Mouse (Mus musculus): ENCODE measurements around the gene Olfr979. TPM values are rescaled to one million over a fixed set of nuclear protein-coding genes. Genes with fewer than 3 reads are reported as not detected.
"Not testable (repeated sequence)": the region's sequence is repeated elsewhere in the genome, so short reads cannot be mapped to it uniquely, and the experiment has no call there.

Olfr979 gene
- total RNA-seq (2021): not detected
- long read RNA-seq, experiment 1: 0 reads
- long read RNA-seq, experiment 2: 0 reads

GRCm38 (mm10) chr9:40003365-40003764, at the start of gene Olfr979:
Olfr979 (minus strand) TSS chr9:40003465.
- intact Hi-C loops (cut with DNase I; ENCODE audit: low total_unique reads): no loop called here
- no peak for DNase-seq

DNA sequence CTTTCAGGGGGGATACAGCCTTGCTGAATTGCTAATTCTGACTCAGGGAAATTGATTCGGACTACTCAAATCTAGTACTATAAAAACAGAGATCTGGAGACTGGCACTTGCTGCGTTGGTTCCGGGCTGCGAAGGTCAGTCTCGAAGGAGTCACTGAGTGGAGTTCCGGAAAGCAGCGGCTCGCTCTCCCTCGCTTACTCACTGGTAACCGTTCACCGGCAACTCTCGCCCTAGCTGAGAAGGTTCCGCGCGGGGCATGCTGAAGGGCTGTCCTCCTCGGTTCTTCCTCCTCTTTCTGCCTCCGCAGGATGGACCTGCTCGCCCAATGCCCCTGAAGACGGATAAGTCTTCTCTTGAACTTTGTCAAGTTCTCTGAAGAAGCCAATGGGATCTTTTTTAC, 46.9 kb upstream of the Olfr979 start:
- no peak for DNase-seq
- intact Hi-C loops (cut with DNase I; ENCODE audit: low total_unique reads): no loop called here

DNA sequence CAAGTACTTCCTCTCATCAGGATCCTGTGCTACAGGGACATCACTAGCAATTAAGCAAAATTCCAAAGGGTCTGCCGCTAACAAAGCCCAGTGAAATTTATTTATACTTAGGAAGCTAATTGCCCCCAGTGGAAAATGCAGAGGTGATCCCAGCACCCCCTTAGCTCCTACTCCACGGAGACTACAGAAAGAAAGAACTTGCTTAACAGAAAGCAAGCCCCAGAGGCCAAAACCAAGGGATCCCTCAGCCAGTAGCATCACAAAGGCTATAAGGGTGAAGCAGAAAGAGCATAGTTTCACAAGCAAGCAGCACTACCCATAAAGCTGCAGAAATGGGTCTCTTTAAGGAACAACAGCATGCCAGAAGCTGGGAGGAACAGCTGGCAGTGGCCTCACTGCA, 17.9 kb upstream of the Olfr979 start, which contains the start of gene Olfr981:
TSS of gene Olfr981 (plus strand) at position 301 of the 400 bp plus-strand sequence.
- no peak for DNase-seq
- intact Hi-C loops (cut with DNase I; ENCODE audit: low total_unique reads): no loop called here

GRCm38 (mm10) chr9:40009482-40009881, 6.2 kb upstream of the Olfr979 start, which contains the start of gene Olfr980:
Olfr980 (minus strand) TSS chr9:40009582.
- DNase-seq: no peak
- intact Hi-C loops (cut with DNase I; ENCODE audit: low total_unique reads): no loop called here

DNA sequence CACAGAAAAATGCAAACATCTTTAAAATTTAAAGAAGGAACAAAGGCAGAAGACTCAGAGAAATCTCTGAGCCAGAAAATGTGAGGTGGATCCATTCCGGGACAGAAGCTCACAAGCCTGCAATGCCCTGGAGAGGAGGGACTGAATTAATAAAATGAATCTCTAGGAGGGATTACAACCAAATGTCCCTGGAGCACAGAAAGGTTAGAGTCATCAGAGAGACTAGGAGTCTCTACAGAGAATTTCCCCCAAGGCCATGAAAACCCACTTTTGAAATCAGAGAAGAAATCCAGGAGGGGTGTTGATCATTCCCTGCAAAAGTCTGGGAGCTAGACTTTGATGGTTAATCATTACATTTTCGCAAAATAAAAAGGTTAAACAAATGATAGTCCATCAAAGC, 11.5 kb downstream of the Olfr979 start, which contains the start of gene Olfr978:
TSS of gene Olfr978 (plus strand) at position 301 of the 400 bp plus-strand sequence.
- DNase-seq: no peak
- intact Hi-C loops (cut with DNase I; ENCODE audit: low total_unique reads): no loop called here

GRCm38 (mm10) chr9:39976581-39977145, 26.6 kb downstream of the Olfr979 start:
- DNase-seq; intact Hi-C loops (cut with DNase I; ENCODE audit: low total_unique reads): not testable (repeated sequence)

DNA sequence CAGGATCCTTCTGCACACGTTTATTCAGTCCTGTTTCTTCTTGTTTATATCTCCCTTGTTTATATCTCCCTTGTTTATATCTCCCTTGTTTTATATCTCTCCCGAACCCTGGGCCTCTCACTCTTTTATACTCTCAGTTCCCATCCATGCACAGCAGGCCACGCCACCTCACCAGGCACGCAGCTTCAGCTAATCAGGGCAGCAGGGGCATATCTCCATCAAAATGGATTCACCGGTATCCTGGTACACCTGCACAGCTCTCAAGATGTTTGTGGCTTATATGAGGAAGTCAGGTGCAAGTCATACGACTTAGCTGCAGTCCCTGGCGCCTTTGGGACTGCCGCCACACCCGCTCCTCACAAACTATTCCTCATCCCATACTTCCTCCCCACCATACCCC, 42.2 kb downstream of the Olfr979 start, which contains the start of gene Olfr976:
TSS of gene Olfr976 (minus strand) at position 101 of the 400 bp plus-strand sequence.
- intact Hi-C loops (cut with DNase I; ENCODE audit: low total_unique reads); DNase-seq: not testable (repeated sequence)

- intact Hi-C loops (cut with DNase I; ENCODE audit: low total_unique reads): no loop called here
- DNase-seq: no peak
Measured at GRCm38 (mm10) chr9:39951946-39952345, 51.3 kb downstream of the Olfr979 start, which contains the start of gene Olfr975. Olfr975 (minus strand) TSS chr9:39952046.

Other genes with a start within 250 kb of the Olfr979 start
- not detected for gene Olfr968, start 220.2 kb downstream of the Olfr979 start, total RNA-seq (2021)
- gene Olfr969, start 212.5 kb downstream of the Olfr979 start, total RNA-seq (2021): not detected
- not detected for gene Olfr970, start 194.6 kb downstream of the Olfr979 start, total RNA-seq (2021)
- not detected for gene Olfr971, start 166.6 kb downstream of the Olfr979 start, total RNA-seq (2021)
- not detected for gene Olfr972, start 137.0 kb downstream of the Olfr979 start, total RNA-seq (2021)
- not detected for gene Olfr229, start 96.1 kb downstream of the Olfr979 start, total RNA-seq (2021)
- gene Olfr974, start 66.0 kb downstream of the Olfr979 start, total RNA-seq (2021): not detected
- gene Olfr975, start 51.4 kb downstream of the Olfr979 start, total RNA-seq (2021): not detected
- not detected for gene Olfr976, start 42.3 kb downstream of the Olfr979 start, total RNA-seq (2021)
- gene Olfr978, start 11.4 kb downstream of the Olfr979 start, total RNA-seq (2021): not detected
- not detected for gene Olfr980, start 6.1 kb upstream of the Olfr979 start, total RNA-seq (2021)
- not detected for gene Olfr981, start 18.0 kb upstream of the Olfr979 start, total RNA-seq (2021)
- not detected for gene Olfr982, start 70.4 kb upstream of the Olfr979 start, total RNA-seq (2021)
- not detected for gene Olfr983, start 90.1 kb upstream of the Olfr979 start, total RNA-seq (2021)
- not detected for gene Olfr984, start 110.7 kb upstream of the Olfr979 start, total RNA-seq (2021)
- not detected for gene Olfr985, start 126.7 kb upstream of the Olfr979 start, total RNA-seq (2021)
- not detected for gene Tmem225, start 144.7 kb upstream of the Olfr979 start, total RNA-seq (2021)
- gene Olfr986, start 177.5 kb upstream of the Olfr979 start, total RNA-seq (2021): not detected
- 1 to 10 TPM; 1.9 to 3.0 TPM for gene Zfp202, start 188.9 kb upstream of the Olfr979 start, total RNA-seq (2021)